Mouse (Mus musculus) retina, embryonic 14.5 days (tissue): ENCODE measurements at regions not wholly inside any gene's neighbourhood (a gene's known extent, or its start where the extent isn't known, plus 50 kb on each side); places are given as distances from the start of the nearest gene placed in this dataset.

Source experiments
- DNase-seq: peaks from one replicate; pipeline ENCODE4 v3.0.0-alpha.2; 2015; ENCODE audit warnings: low spot score

GRCm38 (mm10) chr8:86971736-86972135 is 86.7 kb upstream of the N4bp1 start:
- no peak for DNase-seq

GRCm38 (mm10) chr8:86969051-86969450 is 84.0 kb upstream of the N4bp1 start:
- DNase-seq: no peak

- DNase-seq: peak; percentile 5
These were observed 82.8 kb upstream of the N4bp1 start for GRCm38 (mm10) chr8:86967891-86968311.

GRCm38 (mm10) chr8:86961218-86962195 is 76.4 kb upstream of the N4bp1 start:
- peak; percentile 50 for DNase-seq
